Mouse (Mus musculus) cerebellum, adult 2 months (tissue): ENCODE results near the gene Cdk15.

Experiments used
- CTCF ChIP-seq: fragments of 200-500 bp; IDR thresholded peaks from 2 replicates; pipeline ENCODE4 v1.5.1; 2011; ENCODE audit warnings: low read depth, mild to moderate bottlenecking, control low read depth, low read length, moderate library complexity, borderline replicate concordance; ENCODE audit not compliant: insufficient read depth
- POLR2A ChIP-seq: fragments of 200-500 bp; IDR thresholded peaks from 2 replicates; pipeline ENCODE4 v1.6.1; 2011; ENCODE audit warnings: low read length, control low read depth, borderline replicate concordance; ENCODE audit not compliant: insufficient read depth

DNA sequence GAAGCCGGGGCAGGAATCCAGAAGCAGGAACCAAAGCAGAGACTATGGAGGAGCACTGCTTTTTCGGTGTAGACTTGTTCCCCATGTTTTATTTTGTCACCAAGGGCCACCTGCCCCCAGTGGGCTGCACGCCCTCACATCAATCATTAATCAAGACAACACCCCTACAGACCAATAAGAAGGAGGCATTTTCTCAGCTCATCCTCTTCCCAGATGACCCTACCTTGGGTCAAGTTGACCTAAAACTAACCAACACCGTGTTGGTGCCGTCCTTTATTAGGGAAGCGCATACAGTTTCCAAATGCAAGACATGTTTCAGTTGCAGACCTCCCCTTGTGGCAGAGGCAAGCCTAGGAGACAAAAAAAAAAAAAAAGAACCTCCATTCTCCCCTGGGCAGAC, 132.5 kb downstream of the Cdk15 start:
- TF ChIP-seq POLR2A = no peak
- no peak for TF ChIP-seq CTCF
